Mouse (Mus musculus): ENCODE results near the gene Ahsg. TPM values are rescaled to one million over a fixed set of nuclear protein-coding genes. Genes with fewer than 3 reads are reported as not detected.

The Ahsg gene
- polyA plus RNA-seq, 2 experiments from 2014 or later = not detected

DNA sequence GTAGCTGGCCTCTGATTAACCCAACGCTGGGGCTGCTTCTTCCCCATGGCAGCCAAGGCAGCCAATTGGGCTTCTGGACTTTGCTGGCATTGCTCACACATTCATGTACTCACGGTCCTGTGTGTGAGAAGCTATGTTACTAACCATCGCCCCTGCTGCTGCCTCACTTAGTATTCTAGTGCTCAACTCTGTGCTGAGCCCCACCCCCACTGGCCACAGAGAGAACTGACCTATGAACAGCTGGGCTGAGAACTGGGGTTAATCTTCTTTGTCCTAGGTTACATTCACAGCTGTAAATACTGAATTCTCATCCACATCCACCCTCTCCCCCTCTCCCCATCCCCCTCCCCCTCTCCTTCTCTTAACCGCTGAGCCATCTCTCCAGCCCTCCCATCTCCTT is 2.2 kb upstream of the Ahsg start:
- no peak for ATAC-seq

GRCm38 (mm10) chr16:22889716-22890115 is 1.4 kb upstream of the Ahsg start:
- ATAC-seq = no peak

GRCm38 (mm10) chr16:22891733-22892154 is 667 bp downstream of the Ahsg start:
- no peak for ATAC-seq

GRCm38 (mm10) chr16:22894095-22894494 is 3.0 kb downstream of the Ahsg start:
- ATAC-seq = no peak

GRCm38 (mm10) chr16:22896618-22897017 is 5.5 kb downstream of the Ahsg start:
- ATAC-seq = no peak

DNA sequence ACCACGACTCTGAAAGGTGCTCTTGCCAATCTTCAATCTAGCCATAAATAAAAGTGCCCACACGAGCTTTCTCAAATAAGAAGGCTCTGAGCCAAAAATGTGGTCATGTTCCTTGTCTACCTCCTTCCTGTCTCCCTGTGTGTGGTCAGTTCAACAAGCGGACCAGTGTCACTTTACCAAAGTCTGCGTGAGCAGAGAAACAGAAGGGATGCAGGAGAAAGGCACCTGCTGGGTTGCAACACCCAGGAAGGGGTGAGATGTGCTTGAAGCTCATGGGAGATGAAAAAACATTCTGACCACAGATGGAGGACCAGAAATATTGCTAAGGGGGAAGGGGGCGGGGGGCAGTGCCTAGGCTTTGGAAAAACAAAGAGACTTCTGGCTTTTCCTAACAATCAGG is 8.3 kb downstream of the Ahsg start:
- no peak for ATAC-seq

DNA sequence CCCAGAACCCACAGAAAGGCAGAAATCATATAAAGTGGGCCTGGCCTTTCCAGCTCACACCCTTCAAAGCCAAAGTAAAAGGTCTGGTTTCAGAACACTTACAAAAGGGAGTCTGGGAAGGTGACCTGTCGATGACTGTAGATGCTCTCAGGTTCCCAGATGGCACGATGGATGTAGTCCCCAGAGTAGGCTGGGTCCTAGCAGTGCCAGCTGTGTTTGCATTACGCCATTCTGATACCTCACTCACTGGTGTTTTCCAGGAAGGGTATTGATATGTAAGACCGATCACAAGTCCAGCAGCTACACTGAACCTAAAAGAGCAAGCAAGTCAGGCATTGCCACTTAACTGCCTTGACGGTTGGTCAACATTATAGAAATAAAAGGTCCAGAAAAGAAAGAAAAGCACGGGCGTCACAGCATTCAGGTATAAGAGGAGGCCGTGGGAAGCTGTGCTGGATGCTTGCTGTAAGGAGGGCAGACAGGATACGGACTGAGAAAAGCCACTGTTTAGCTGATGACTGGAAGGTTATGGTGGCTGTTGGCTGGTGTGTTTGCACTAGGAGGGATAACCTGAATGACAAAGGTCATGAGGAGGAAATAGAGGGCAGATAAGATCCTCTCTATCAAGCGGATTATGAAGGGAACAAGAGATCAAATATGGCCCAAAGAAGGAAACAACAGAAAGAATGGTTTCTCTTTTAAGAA is 8.9 kb downstream of the Ahsg start:
- ATAC-seq = no peak

- no peak for ATAC-seq
Observed at GRCm38 (mm10) chr16:22901326-22901725, 10.2 kb downstream of the Ahsg start.

GRCm38 (mm10) chr16:22909290-22909689 is 18.2 kb downstream of the Ahsg start:
- ATAC-seq = no peak

DNA sequence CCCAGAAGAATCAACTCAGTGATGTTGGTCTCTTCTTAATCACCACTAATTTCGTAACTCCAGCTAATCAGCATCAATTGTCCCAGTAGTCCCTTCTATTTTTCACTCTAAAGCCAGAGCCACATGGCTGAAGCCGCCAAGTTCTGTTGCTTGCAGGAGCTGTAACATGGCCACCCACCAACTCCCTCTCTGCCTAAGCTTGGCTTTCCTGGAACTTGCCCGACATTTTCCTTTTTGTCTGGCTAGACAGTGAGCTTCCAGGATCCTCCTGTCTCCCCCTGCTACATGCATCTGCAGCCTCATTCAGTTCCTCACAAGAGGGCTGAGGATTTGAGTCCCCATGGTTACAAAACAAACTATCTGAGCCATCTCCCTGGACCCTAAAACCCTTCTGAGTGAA is 20.9 kb downstream of the Ahsg start:
- ATAC-seq = no peak

DNA sequence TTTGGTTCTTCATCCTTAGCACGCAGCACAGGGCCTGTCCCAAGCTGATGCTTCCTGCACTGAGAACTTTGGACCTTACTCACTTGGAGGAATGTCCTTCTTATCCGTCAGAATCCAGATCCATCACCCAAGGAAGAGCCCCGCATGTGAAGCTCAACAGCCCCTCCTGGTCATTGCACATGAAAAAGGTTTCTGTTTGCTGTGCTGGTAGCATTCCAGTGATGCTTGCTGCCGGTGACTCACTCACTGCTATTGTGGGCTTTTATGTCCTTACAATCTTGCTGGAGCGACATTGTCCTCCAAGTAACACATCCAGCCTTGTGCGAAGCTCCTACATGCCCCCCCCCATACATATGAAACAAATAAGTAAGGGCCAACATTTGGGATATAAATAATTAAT is 21.8 kb downstream of the Ahsg start:
- no peak for ATAC-seq

GRCm38 (mm10) chr16:22914276-22914675 is 23.2 kb downstream of the Ahsg start:
- ATAC-seq = no peak

DNA sequence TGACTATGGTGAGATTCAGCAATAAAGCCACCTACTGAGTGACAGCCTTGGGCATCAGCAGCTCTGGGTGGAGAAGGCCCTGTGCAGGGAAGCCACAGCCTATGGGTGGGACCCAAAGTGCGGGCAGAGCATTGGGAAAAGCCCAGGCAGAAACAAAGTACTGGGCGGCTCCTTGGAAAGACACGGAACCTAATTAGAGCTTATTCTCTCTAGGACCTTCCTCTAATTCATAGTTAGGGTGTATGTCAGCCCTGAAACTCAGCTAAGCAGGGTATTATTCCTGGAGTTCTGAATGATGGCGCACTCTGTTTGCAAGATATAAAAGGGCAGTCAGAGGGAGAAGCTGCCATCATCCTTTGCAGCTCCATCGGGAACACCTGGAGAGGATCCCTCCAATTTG is 27.0 kb downstream of the Ahsg start, which contains the start of gene Fetub:
Fetub (plus strand) TSS at position 301 of the 400 bp plus-strand sequence.
- no peak for ATAC-seq

GRCm38 (mm10) chr16:22918664-22919312 is 27.7 kb downstream of the Ahsg start:
- no peak for ATAC-seq

GRCm38 (mm10) chr16:22919971-22920854 is 29.1 kb downstream of the Ahsg start:
- ATAC-seq = peak; percentile 10

- ATAC-seq = no peak
Observed at GRCm38 (mm10) chr16:22921761-22922160, 30.7 kb downstream of the Ahsg start.

DNA sequence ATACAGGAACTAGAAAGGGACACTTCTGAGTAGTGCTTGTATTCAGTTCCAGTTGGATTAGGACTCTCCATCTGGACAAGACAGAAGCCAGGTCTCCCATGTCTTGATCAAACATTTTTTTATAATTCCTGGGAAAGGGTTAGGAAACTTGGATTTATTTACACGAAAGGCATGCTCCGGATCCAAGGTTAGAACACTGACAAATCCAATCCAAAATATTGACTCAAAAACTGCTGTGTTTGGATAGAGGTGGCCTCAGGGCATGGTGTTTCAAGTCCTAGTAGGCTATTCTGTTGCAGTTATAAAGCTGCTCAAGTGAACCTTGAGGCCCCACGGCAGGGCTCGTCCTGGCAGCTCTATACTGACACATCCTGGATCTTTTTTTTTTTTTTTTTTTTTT is 31.4 kb downstream of the Ahsg start:
- ATAC-seq = no peak

DNA sequence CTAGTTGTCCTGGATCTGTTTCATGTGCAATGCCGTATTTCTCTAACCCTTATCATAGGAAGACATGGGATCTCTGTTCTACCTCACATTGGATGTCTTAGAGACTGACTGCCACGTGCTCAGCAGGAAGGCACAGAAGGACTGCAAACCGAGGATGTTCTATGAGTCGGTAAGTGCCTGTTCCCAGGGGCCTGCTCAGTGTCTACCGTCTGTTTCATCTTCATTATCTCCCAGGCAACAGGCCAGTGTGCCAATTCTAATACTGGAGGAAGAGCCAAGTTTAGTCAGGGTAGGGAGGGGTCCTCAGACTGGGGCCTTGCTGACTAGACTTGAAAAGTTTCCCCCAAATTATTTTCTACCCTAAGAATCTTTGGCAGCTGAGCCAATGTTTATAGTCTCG is 38.5 kb downstream of the Ahsg start:
- no peak for ATAC-seq

GRCm38 (mm10) chr16:22931431-22932200 is 40.5 kb downstream of the Ahsg start:
- no peak for ATAC-seq

DNA sequence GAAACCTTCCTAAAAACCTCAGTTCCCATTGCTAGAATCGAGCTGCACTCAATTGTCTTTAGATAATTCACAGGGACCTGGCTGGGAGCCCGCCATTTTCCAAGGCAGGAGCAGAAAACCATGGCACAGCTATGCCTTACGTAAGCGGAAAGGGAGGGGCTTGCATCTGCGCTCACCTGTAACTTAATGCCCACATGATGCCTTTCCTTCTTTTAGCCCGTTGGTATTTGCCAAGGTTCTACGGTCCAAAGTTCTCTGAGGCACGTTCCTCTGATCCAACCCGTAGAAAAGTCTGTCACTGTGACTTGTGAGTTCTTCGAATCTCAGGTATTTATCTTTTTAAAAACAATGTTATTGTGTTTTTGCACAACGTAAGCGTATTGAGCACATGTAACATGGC is 46.6 kb downstream of the Ahsg start:
- no peak for ATAC-seq

DNA sequence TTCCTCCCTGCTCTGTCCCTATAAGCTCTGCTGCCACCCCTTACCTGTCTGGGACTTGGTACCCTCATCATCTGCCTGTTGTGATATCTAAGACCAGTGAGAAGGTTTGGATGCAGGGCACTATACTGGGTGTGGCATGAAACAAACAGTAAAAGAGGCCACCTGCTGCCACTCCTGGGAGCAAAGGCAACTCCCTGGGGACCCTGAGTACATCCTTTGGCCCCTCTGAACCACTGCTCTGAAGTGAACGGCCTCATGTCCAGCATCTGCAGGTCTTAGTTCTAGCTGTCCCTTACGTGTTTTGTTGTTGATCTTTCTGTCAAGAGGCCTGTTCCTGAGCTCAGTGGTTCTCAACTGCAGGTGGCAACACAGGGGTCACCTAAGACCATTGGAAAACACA is 47.5 kb downstream of the Ahsg start:
- no peak for ATAC-seq

DNA sequence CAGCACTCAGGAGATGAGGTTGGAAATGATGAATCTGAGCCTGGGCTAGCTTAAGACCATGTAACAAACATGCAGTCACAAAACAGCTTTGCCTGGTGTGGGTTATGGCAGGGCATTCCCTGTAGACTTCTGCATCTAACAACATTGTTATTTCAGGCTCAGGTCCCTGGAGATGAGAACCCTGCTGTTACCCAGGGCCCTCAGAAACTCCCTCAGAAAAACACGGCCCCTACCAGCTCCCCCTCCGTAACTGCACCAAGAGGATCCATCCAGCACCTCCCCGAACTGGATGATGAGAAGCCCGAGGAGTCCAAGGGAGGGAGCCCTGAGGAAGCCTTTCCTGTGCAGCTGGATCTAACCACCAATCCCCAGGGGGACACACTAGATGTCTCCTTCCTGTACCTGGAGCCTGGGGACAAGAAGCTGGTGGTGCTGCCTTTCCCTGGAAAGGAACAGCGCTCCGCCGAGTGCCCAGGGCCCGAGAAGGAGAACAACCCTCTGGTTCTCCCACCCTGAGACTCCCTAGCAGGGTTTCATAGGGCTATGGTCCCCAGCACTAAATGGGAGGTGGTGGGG is 48.1 kb downstream of the Ahsg start:
- ATAC-seq = no peak

Data from activated CD4-positive, CD25-positive, alpha-beta regulatory T cell, adult 4 months (primary cell).